Mouse (Mus musculus) limb, embryonic 11.5 days (tissue): ENCODE results near the gene Nmnat1. TPM values are rescaled to one million over a fixed set of nuclear protein-coding genes. Genes with fewer than 3 reads are reported as not detected.
"Not testable (repeated sequence)": the region's sequence is repeated elsewhere in the genome, so short reads cannot be mapped to it uniquely, and the experiment has no call there.

Source experiments
- ATAC-seq: fragments of 200-750 bp; cut with Nextera tagmentation; 2 replicates; pipeline ENCODE4 v1.8.0; 2017; ENCODE audit warnings: low read depth; ENCODE audit not compliant: insufficient number of reproducible peaks, low FRiP score, low TSS enrichment
- DNase-seq: peaks from one replicate; pipeline ENCODE4 v3.0.0-alpha.2; 2015; ENCODE audit warnings: low spot score
- H3K27ac ChIP-seq: fragments of 300-500 bp; sonication (generic); replicated peaks from 2 replicates; pipeline ENCODE4 v1.5.1; 2014; ENCODE audit warnings: low read depth, mild to moderate bottlenecking, low read length
- H3K27me3 ChIP-seq: fragments of 300-500 bp; sonication (generic); 2 replicates; pipeline ENCODE4 v1.6.1; 2014; ENCODE audit warnings: mild to moderate bottlenecking, low read length, mixed read lengths; ENCODE audit not compliant: control insufficient read depth, insufficient read depth
- H3K36me3 ChIP-seq: fragments of 300-500 bp; sonication (generic); 2 replicates; pipeline ENCODE4 v1.6.1; 2014; ENCODE audit warnings: mild to moderate bottlenecking, low read length, moderate library complexity, mixed read lengths; ENCODE audit not compliant: control insufficient read depth, insufficient read depth
- H3K4me1 ChIP-seq: fragments of 300-500 bp; sonication (generic); 2 replicates; pipeline ENCODE4 v1.6.1; 2014; ENCODE audit warnings: low read length, mixed read lengths; ENCODE audit not compliant: control insufficient read depth, insufficient read depth
- H3K4me2 ChIP-seq: fragments of 300-500 bp; sonication (generic); 2 replicates; pipeline ENCODE4 v1.6.1; 2014; ENCODE audit warnings: low read depth, mild to moderate bottlenecking, moderate library complexity; ENCODE audit not compliant: severe bottlenecking
- H3K4me3 ChIP-seq: fragments of 300-500 bp; sonication (generic); 2 replicates; pipeline ENCODE4 v1.5.1; 2014; ENCODE audit warnings: low read depth, low read length
- H3K9ac ChIP-seq: fragments of 300-500 bp; sonication (generic); 2 replicates; pipeline ENCODE4 v1.6.1; 2014; ENCODE audit warnings: mild to moderate bottlenecking, low read length
- H3K9me3 ChIP-seq: fragments of 300-500 bp; sonication (generic); 2 replicates; pipeline ENCODE4 v1.6.1; 2016; ENCODE audit warnings: low read length; ENCODE audit not compliant: control insufficient read depth
- WGBS: fragments of 180-500 bp; shearing (Covaris S2); extraction: QIAGEN DNeasy Blood & Tissue Kit; methylation state at CpG from one replicate; pipeline ENCODE4 v1.1.7; 2014; 5-methylcytosine and 5-hydroxymethylcytosine counted together
- polyA plus RNA-seq: library from polyadenylated mRNA; unstranded; fragments of >200 nt; fragmentation: Nextera tagmentation; extraction: Ambion mirVana; gene quantifications from 2 replicates; pipeline ENCODE4 v1.2.1, GENCODE M21; 2014

The Nmnat1 gene
- polyA plus RNA-seq, 1 experiment from 2014 or later, result 15.8 TPM

DNA sequence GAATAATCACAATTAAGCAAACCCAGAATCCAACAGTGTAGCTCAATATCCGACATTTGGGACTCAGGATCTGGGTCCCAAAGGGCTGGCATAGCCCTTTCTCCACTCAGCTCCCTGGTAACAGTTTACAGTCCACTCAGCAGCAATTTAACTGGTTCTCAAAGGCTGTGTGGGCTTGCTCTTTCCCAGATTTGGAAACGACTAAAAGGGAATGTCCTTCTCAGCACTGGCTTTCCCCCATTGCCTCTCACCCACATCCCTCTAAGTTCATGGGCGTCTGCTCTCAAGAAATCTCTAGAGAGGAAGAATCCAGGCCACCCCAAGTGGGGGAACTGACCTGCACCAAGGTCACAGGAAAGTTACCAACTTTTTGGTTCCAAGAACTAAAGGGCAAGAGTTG, 436 bp downstream of the Nmnat1 start:
- ATAC-seq, result no peak

DNA sequence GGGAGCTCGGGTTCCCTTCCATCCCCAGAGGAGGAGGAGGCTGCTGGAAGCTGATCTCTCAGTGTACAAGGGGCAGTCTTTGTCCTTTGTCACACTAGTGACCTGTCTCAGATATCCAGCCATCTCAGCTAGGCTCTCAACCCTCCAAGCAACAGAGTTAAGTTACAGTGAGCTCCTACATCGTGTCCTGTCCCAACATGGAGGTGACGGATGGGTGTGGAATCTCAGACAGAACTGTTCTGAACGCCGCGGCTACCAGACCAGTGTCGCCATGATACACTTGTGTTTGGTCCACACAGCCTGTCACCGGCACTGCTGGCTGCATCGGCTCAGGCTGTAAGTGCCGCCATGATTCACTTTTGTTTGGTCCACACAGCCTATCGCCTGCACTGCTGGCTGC, 7.9 kb downstream of the Nmnat1 start, which contains the start of gene Tmem274:
Tmem274 (plus strand) TSS at position 301 of the 400 bp plus-strand sequence.
- ATAC-seq (no peak), DNase-seq (no peak)
- Histone ChIP-seq H3K27me3 (no peaks in the 10 kb centered on the region), H3K4me1 (no peaks in the 10 kb centered on the region), H3K4me3 (no peak within 1 kb of the TSS), H3K9me3 (no peaks in the 10 kb centered on the region), H3K4me2 (no peak within 1 kb of the TSS), H3K27ac (no peak within 1 kb of the TSS), H3K9ac (no peak within 1 kb of the TSS), H3K36me3 (peaks cover 3% of the 10 kb centered on the region; the same call in 1 of the 2 replicates)
- 85% methylated on average over 11 of the region's 11 CpGs for WGBS

More for the DNA sequence above, 436 bp downstream of the Nmnat1 start:
- Histone ChIP-seq H3K9ac (peak overlapping the region; percentile 61), H3K4me1 (0 out of 2 replicates have a peak, but pooled peaks cover 4% of the 10 kb centered on the region), H3K4me2 (peak overlapping the region; percentile 67), H3K27ac (no peak overlapping the region; the same call in 1 of the 2 replicates), H3K27me3 (no peaks in the 10 kb centered on the region), H3K4me3 (peak overlapping the region; percentile 76), H3K36me3 (peaks cover 11% of the 10 kb centered on the region), H3K9me3 (no peaks in the 10 kb centered on the region)
- 58% methylated on average over 3 of the region's 3 CpGs for WGBS
- no peak for DNase-seq

DNA sequence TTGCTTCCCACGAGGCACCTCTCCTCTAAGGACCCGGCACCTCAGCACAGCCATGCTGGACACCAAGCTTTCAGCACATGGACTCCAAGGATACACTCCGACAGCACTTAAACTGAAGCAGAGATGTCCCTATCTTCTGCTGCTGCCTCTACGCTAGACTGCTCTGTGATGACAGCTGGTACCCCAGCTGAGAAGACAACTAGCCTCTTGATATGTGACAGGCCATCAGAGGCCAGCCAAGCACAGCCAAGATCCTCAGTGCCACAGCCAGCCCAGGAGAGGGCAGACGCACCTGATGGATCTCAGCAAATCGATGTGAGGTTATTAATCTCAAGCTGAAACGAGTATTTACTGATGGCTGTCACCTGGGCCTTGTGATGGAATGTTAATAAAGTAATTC, 9.9 kb downstream of the Nmnat1 start:
- 82% methylated on average over 7 of the region's 7 CpGs for WGBS
- ATAC-seq (no peak), DNase-seq (no peak)
- no peaks in the 10 kb centered on the region for H3K4me1 ChIP-seq
- H3K9ac ChIP-seq, result no peak overlapping the region
- no peak overlapping the region for H3K4me3 ChIP-seq
- no peak overlapping the region for H3K4me2 ChIP-seq
- H3K9me3 ChIP-seq, result no peaks in the 10 kb centered on the region
- peaks cover 3% of the 10 kb centered on the region; the same call in 1 of the 2 replicates for H3K36me3 ChIP-seq
- H3K27me3 ChIP-seq, result no peaks in the 10 kb centered on the region
- no peak overlapping the region for H3K27ac ChIP-seq

DNA sequence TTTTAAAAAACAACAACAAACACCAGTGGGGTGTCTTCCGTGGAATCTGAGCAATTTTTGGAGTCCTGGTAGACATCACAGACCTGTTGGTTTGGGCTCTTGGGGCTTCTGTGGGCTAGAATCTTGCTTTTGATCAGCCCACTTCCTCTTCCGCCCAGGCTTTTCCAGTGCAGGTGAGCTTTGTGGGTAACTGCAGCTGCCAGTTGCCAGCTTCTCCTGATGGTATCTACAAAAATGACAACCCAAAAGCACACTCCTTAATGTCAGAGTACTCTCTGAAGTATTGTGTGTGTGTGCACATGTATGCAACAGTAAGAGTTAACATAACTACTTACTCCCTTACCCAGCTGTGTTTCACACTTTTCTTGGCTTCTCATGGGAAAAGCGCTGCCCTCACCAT, 15.4 kb downstream of the Nmnat1 start:
- WGBS, result 95% methylated on average over 3 of the region's 3 CpGs
- H3K36me3 ChIP-seq, result peaks cover 6% of the 10 kb centered on the region; the same call in 1 of the 2 replicates
- no peak overlapping the region for H3K27ac ChIP-seq
- no peak overlapping the region for H3K4me2 ChIP-seq
- H3K4me1 ChIP-seq, result no peaks in the 10 kb centered on the region
- H3K4me3 ChIP-seq, result no peak overlapping the region
- ATAC-seq, result no peak
- no peaks in the 10 kb centered on the region for H3K9me3 ChIP-seq
- no peaks in the 10 kb centered on the region for H3K27me3 ChIP-seq
- no peak for DNase-seq
- no peak overlapping the region for H3K9ac ChIP-seq

DNA sequence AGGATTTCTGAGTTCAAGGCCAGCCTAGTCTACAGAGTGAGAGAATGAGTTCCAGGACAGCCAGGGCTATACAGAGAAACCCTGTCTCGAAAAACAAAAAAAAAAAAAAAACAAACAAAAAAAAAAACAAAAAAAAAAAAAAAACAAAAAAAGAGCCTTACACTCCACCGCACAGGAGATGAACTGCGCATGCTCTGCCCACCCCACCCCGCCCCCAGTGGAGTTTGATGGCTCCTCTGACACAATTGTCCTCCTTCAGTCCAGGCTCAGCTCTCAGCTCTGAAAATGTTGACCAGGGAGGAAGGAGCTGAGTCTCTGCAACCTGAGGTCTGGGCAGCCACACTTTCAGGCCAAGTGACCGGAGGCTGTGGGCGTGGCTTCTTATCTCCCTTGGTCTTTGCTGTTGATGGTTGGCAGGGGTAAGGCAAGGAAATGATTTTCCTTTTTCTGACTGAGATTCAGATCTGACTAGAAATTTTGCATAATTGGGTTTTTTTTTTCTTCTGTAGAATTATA, 21.5 kb downstream of the Nmnat1 start:
- H3K36me3 ChIP-seq, result 0 out of 2 replicates have a peak, but pooled peaks cover 2% of the 10 kb centered on the region
- H3K4me1 ChIP-seq, result no peaks in the 10 kb centered on the region
- H3K4me3 ChIP-seq, result no peak overlapping the region
- no peaks in the 10 kb centered on the region for H3K27me3 ChIP-seq
- DNase-seq (no peak), ATAC-seq (no peak)
- no peak overlapping the region for H3K4me2 ChIP-seq
- H3K27ac ChIP-seq, result no peak overlapping the region
- WGBS, result 76% methylated on average over 6 of the region's 6 CpGs
- H3K9ac ChIP-seq, result no peak overlapping the region
- no peaks in the 10 kb centered on the region for H3K9me3 ChIP-seq

DNA sequence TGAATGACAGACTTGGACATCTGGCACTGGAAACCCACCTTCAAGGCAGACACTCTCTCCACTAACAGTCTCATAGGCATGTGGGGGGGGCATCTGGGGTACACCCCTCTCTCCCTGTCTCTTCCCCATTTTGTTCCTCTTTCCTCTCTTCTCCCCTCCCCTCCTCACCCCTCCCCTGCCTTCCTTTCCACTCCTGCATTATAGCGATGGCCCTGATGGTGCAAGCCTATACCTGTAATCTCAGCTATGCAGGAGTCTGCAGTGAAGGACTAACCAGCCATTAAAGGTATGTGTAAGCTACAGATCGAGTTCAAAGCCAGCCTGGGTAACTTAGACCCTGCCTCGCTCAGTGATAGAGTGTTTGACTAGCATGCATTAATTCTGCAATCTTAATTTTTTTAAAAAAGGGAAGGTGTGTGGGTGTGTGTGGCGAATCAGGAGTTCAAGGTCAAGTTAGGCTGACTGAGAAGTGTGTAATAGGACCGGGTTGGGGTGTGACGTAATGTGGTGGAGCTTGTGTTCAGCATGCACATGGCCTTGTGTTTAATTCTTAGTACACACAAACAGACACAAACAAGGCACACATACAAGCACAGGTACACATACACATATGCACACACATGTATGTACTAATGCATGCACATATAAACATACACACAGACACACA, 22.6 kb downstream of the Nmnat1 start:
- Histone ChIP-seq H3K36me3 (no peaks in the 10 kb centered on the region), H3K4me2 (no peak overlapping the region), H3K9ac (no peak overlapping the region), H3K27ac (no peak overlapping the region), H3K9me3 (no peaks in the 10 kb centered on the region), H3K4me1 (no peaks in the 10 kb centered on the region), H3K4me3 (no peak overlapping the region), H3K27me3 (no peaks in the 10 kb centered on the region)
- ATAC-seq (no peak), DNase-seq (no peak)
- 80% methylated on average over 6 of the region's 6 CpGs for WGBS

DNA sequence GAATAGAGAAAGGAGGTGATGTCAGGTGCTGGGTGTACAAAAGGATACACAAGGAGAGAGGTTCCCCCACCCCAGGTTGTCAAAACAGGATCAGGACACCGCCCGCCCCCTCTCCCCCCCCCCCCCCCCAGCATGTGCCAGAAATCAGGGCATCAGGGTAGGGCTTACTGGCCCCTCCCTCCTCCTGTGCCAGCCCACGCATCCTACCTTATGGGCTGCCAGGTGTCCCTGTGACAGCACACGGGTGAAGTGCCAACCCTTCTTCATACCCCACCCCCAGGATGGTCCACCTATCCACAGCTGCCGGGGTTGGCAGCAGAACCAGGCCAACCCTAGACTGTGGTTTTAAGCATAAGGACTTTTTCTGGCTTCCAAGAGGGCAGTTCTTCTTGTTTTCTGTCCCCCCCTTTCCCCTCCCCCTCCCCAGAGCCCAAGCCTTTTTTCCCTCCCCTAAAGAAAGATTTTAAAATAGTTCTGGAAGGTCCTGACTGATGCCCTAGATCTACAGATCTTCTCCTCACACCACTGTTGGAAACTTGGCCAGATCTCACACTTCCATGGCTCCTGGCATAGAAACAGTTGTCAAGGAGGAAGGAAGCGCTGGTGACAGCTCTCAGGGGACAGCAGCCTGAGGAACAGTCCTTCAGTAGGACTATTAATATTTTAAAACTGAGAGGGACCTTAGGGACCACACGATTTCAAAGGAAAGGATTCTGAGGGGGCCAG, 23.3 kb downstream of the Nmnat1 start:
- Histone ChIP-seq H3K27ac (no peak overlapping the region), H3K36me3 (no peaks in the 10 kb centered on the region), H3K4me1 (no peaks in the 10 kb centered on the region), H3K4me2 (no peak overlapping the region), H3K9me3 (no peaks in the 10 kb centered on the region), H3K9ac (no peak overlapping the region), H3K4me3 (no peak overlapping the region), H3K27me3 (no peaks in the 10 kb centered on the region)
- no peak for DNase-seq
- ATAC-seq, result no peak
- WGBS, result 78% methylated on average over 4 of the region's 7 CpGs

DNA sequence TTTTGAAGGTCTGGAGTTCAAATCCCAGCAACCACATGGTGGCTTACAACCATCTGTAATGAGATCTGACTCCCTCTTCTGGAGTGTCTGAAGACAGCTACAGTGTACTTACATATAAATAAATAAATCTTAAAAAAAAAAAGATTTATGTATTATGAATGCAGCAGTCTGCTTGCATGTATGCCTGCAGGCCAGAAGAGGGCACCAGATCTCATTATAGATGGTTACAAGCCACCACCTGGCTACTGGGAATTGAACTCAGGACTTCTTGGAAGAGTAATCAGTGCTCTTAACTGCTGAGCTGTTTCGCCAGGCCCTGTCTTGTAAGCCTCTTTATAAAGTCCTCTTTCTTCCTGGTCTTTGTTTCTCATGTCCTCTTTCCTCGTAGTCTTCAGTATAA, 24.5 kb downstream of the Nmnat1 start:
- H3K27me3 ChIP-seq, H3K4me2 ChIP-seq, H3K4me3 ChIP-seq, H3K9me3 ChIP-seq, H3K36me3 ChIP-seq, H3K9ac ChIP-seq, DNase-seq, H3K4me1 ChIP-seq, H3K27ac ChIP-seq, ATAC-seq: not testable (repeated sequence)
- WGBS, result 90% methylated on average over 2 of the region's 2 CpGs
